Mouse (Mus musculus): Measurements from ENCODE around the gene Zfp618. TPM values are rescaled to one million over a fixed set of nuclear protein-coding genes. Genes with fewer than 3 reads are reported as not detected.

Gene Zfp618
- polyA plus RNA-seq, 1 experiment, result not detected

DNA sequence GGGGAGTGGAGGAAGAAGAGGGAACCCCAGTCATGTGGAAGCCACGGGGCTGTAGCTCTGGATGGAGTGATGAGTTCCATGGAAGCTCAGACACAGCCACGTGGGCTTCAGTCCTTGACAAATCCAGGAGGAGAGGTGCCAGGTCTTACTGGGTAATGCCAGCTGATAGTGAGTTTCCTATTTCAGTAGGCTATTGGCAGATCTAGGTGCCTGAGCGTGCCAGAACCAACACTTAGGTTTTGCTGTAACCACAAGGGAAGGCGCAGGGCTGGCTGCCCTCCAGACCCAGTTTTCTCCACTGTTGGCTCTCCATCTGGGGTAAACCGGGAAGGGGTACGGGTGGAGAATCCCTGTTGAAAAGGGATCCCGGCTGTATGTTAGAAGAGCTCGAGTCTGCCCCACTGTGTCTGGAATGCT lies 119.1 kb downstream of the Zfp618 start:
- TF ChIP-seq POLR2A (IDR thresholded peaks at IDR 0.05; ENCODE audit: insufficient read depth, low read depth, low read length), result no peak
- no peak for TF ChIP-seq CTCF (IDR thresholded peaks at IDR 0.05; ENCODE audit: insufficient read depth, low read depth, low read length)
- Histone ChIP-seq H3K4me1 (ENCODE audit: control insufficient read depth, insufficient read depth, low read length) (no peaks in the 10 kb centered on the region), H3K4me3 (ENCODE audit: insufficient read depth, low read depth, low read length) (no peak overlapping the region), H3K27ac (ENCODE audit: insufficient read depth, low read depth, low read length) (no peak overlapping the region)
- WGBS, result 60% methylated on average over 8 of the region's 8 CpGs

DNA sequence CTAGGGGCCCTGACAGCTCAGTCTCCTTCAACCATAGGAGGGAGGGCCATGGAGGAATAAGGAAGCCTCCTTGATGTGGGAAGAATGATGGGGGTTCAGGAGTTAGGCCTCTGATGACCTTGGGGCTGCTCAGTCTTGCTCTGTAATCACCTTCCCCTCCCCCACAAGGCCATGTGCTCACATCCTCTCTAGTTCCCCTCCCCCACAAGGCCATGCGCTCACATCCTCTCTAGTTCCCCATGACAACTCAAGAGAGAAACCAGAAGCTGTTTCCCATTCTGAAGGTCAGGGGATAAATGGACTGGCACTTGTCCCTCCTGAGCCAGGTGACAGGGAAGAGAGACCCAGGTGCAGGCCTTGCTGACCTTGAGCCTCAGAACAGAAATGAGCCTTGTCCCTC lies 124.1 kb downstream of the Zfp618 start:
- Histone ChIP-seq H3K27ac (ENCODE audit: insufficient read depth, low read depth, low read length) (no peak overlapping the region), H3K4me3 (ENCODE audit: insufficient read depth, low read depth, low read length) (no peak overlapping the region), H3K4me1 (ENCODE audit: control insufficient read depth, insufficient read depth, low read length) (no peaks in the 10 kb centered on the region)
- TF ChIP-seq CTCF (IDR thresholded peaks at IDR 0.05; ENCODE audit: insufficient read depth, low read depth, low read length) (no peak), POLR2A (IDR thresholded peaks at IDR 0.05; ENCODE audit: insufficient read depth, low read depth, low read length) (no peak)
- WGBS, result 90% methylated on average over 1 of the region's 1 CpGs

DNA sequence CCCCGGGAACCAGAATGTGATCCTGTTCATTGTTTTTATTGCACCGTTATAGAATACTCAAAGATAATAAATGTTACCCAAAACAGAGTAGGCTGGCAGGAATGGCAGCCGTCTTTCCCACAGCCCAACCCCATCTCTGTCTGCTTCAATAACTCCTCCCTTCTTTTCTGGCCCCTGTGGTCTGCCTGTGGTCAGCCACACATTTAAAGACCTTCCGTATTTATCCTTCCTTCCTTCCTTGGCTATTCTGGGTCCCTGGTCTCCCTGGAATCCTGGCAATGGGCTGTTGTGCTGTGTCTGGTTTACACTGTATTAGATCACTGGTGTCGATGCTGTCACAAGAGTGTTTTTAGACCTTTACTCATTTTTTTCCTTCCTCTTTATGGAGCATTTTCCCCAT lies 125.8 kb downstream of the Zfp618 start:
- no peak for TF ChIP-seq CTCF (IDR thresholded peaks at IDR 0.05; ENCODE audit: insufficient read depth, low read depth, low read length)
- 89% methylated on average over 5 of the region's 5 CpGs for WGBS
- Histone ChIP-seq H3K4me3 (ENCODE audit: insufficient read depth, low read depth, low read length) (no peak overlapping the region), H3K27ac (ENCODE audit: insufficient read depth, low read depth, low read length) (no peak overlapping the region), H3K4me1 (ENCODE audit: control insufficient read depth, insufficient read depth, low read length) (no peaks in the 10 kb centered on the region)

DNA sequence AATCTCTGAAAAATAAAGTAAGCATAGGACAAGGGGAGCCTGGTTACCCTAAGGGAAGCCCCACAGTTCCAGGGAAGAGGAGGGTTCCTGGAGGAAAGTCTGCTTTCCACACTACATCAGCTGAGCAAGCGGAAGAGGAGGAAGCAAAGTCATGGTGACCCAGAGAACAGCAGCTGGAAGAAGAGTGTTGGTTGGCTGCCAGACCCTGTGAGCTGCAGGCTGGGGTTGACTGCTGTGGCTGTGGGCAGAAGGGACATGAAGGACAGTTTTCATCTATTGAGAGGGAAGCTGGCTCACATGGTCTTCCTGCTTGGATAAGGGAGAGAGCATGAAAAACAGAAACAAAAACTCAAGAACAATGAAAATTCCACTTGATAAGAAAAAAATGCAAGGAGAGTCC lies 132.2 kb downstream of the Zfp618 start:
- H3K4me3 ChIP-seq (ENCODE audit: insufficient read depth, low read depth, low read length), result no peak overlapping the region
- H3K27ac ChIP-seq (ENCODE audit: insufficient read depth, low read depth, low read length), result no peak overlapping the region
- WGBS, result 76% methylated on average over 1 of the region's 1 CpGs
- no peaks in the 10 kb centered on the region for H3K4me1 ChIP-seq (ENCODE audit: control insufficient read depth, insufficient read depth, low read length)
- TF ChIP-seq POLR2A (IDR thresholded peaks at IDR 0.05; ENCODE audit: insufficient read depth, low read depth, low read length) (no peak), CTCF (IDR thresholded peaks at IDR 0.05; ENCODE audit: insufficient read depth, low read depth, low read length) (no peak)

DNA sequence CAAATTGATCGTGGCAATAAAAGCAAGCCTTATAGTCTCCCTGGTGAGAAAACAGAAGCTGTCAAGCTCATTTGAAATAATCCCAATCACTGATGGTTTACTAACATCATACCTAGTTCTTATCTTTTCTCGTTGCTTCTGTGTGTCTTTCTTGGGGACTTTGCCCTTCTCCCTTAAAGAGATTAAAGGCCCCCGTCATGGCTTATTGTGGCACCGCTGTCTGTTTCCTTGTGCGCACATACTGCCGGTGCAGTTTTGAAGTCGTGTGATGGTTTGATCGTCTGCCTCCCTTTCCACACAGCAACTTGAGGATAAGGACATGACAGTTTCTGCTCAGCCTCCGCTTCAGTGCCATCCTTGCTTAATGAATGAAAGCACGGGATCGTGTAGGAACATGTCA lies 135.1 kb downstream of the Zfp618 start:
- no peak overlapping the region for H3K4me3 ChIP-seq (ENCODE audit: insufficient read depth, low read depth, low read length)
- TF ChIP-seq POLR2A (IDR thresholded peaks at IDR 0.05; ENCODE audit: insufficient read depth, low read depth, low read length) (no peak), CTCF (IDR thresholded peaks at IDR 0.05; ENCODE audit: insufficient read depth, low read depth, low read length) (no peak)
- H3K4me1 ChIP-seq (ENCODE audit: control insufficient read depth, insufficient read depth, low read length), result no peaks in the 10 kb centered on the region
- no peak overlapping the region for H3K27ac ChIP-seq (ENCODE audit: insufficient read depth, low read depth, low read length)
- whole genome bisulfite sequencing, result 94% methylated on average over 11 of the region's 11 CpGs

DNA sequence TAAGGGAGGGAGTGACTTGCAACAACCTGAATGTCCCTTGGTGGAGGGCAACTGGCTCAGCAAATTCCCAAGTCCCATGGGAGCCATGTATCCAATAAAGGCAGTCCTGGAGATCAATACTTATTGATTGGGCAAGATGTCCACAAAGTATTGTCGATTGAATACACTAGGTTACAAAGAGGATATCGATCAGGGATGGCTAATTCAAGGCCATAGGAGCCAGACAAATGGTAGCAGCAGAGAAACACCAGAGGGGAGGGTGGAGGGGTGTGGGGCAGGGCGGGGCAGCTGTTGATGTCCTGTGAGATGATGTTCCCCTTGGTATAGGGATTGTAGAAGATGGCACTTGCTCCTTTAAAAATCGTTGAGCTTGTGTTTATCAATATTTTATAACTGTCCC lies 136.7 kb downstream of the Zfp618 start:
- Histone ChIP-seq H3K27ac (ENCODE audit: insufficient read depth, low read depth, low read length) (no peak overlapping the region), H3K4me1 (ENCODE audit: control insufficient read depth, insufficient read depth, low read length) (no peaks in the 10 kb centered on the region), H3K4me3 (ENCODE audit: insufficient read depth, low read depth, low read length) (no peak overlapping the region)
- 96% methylated on average over 4 of the region's 4 CpGs for WGBS
- TF ChIP-seq CTCF (IDR thresholded peaks at IDR 0.05; ENCODE audit: insufficient read depth, low read depth, low read length) (no peak), POLR2A (IDR thresholded peaks at IDR 0.05; ENCODE audit: insufficient read depth, low read depth, low read length) (no peak)

DNA sequence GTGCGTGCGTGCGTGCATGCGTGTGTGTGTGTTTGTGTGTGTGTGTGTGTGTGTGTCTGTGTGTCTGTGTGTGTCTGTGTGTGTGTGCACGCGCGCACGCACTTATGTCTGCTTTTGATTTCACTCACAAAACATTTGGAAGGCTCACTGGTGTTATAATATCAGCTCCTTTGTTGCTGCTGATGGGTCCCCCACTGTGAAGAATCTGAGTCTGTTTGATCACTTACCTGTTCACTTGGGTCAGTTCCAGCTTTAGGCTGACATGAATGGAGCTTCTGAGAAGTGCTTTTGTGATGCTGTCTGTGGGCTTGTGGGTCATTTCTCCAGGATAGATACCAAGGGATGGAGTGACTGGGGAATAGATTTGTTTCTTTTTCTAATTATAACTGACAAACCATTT lies 140.3 kb downstream of the Zfp618 start:
- TF ChIP-seq CTCF (IDR thresholded peaks at IDR 0.05; ENCODE audit: insufficient read depth, low read depth, low read length) (no peak), POLR2A (IDR thresholded peaks at IDR 0.05; ENCODE audit: insufficient read depth, low read depth, low read length) (no peak)
- 92% methylated on average over 8 of the region's 8 CpGs for WGBS
- H3K4me1 ChIP-seq (ENCODE audit: control insufficient read depth, insufficient read depth, low read length), result no peaks in the 10 kb centered on the region
- no peak overlapping the region for H3K4me3 ChIP-seq (ENCODE audit: insufficient read depth, low read depth, low read length)
- H3K27ac ChIP-seq (ENCODE audit: insufficient read depth, low read depth, low read length), result no peak overlapping the region

DNA sequence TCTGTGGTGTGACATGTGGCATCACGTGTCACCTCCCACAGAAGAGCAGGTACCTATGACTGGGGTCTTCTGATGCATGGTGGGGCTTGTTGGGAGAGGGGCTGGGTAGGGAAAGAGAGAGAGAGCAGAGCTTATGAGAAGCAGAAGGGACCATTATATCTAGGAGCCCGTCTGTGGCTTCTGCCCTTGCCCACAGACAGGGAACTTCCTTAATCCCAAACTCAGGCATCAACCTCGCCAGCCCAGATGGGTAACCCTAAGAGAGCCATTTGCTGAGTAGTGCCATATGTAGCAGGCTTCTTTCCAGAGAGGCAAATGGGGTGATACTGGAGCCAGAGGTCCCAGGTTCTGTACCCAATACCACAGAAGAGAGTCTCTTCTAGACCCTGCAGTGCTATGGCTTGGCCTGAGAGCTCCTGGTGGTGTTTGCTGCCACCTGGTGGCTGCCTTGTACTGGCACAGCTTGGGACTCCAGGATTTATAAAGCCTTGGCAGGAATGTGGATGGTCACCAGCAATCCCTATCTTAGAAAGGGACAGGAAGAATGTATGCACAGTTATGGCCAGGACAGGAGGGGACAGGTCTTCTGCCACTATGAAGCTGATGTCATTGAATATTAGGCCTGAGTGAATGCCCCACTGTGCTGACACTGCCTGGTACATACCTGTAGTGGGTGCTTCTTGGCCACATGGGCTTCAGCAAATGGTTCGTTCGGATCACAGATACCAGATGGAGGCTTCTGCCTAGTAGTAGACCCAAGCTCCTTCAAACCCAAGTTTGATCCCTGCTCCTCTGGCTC lies 153.5 kb downstream of the Zfp618 start:
- H3K4me3 ChIP-seq (ENCODE audit: insufficient read depth, low read depth, low read length), result no peak overlapping the region
- 95% methylated on average over 5 of the region's 5 CpGs for WGBS
- no peaks in the 10 kb centered on the region for H3K4me1 ChIP-seq (ENCODE audit: control insufficient read depth, insufficient read depth, low read length)
- H3K27ac ChIP-seq (ENCODE audit: insufficient read depth, low read depth, low read length), result no peak overlapping the region
- peak; percentile 85 for TF ChIP-seq CTCF (IDR thresholded peaks at IDR 0.05; ENCODE audit: insufficient read depth, low read depth, low read length)
- TF ChIP-seq POLR2A (IDR thresholded peaks at IDR 0.05; ENCODE audit: insufficient read depth, low read depth, low read length), result no peak

DNA sequence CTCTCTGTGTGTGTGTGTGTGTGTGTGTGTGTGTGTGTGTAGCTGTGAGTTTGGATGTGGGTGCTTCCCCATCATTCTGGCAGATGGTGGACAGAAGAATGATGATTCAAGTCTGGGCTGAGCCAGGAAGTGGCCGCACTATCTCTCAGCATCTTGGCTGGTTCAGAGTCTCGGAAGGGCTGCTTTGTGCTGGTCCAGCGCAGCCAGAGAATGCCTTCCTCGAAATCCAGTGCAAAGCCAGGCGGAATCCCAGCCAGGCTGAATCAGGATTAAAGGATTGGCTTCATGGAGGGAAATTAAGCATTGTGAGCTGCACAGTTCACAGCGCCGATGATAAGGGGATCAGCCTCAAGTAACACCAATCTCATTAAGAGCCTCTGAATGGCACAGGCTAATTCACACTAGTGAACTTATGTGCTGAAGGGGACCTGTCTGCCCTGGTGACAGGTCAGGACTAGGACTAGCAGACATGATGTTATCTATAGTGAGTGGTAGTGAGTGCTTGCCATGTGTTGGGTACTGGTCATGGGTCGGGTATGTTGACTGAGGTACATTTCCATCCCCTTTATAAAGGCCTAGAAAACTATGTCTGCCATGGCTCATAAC lies 159.6 kb downstream of the Zfp618 start:
- Histone ChIP-seq H3K4me1 (ENCODE audit: control insufficient read depth, insufficient read depth, low read length) (no peaks in the 10 kb centered on the region), H3K27ac (ENCODE audit: insufficient read depth, low read depth, low read length) (no peak overlapping the region), H3K4me3 (ENCODE audit: insufficient read depth, low read depth, low read length) (no peak overlapping the region)
- TF ChIP-seq CTCF (IDR thresholded peaks at IDR 0.05; ENCODE audit: insufficient read depth, low read depth, low read length) (no peak), POLR2A (IDR thresholded peaks at IDR 0.05; ENCODE audit: insufficient read depth, low read depth, low read length) (no peak)
- WGBS, result 69% methylated on average over 8 of the region's 8 CpGs
